In the genomic region with DNA sequence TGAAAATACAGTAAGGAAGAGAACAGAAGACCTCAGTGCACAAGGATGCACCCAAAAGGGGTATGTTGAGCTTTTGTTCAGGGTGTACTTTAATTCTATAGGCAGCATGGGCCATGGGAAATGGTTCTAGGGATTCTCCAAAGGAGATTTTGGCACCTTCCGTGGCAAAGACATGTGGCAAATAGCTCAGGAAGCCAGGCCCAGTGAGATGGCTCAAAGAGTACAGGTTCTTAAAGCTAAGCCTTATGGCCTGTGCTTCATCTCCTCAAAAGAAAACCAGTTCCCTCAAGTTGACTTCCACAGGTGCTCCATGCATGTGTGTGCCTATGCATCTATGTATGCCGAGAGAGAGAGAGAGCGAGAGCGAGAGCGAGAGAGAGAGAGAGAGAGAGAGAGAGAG, we compare ENCODE assay signal across 28 mouse cellular contexts.
"Had no signal": no experiment of that assay in that cellular context is flagged by ENCODE, and none has a peak within 500 bp of the region (broad histone marks: within the 10 kb centered on the region; RNA-seq: fewer than 3 reads in every experiment).

No protein-coding gene starts in this region.

- H3K36me3 ChIP-seq: embryonic facial prominence, embryonic 10.5 days; embryonic facial prominence, embryonic 12.5 days; embryonic facial prominence, embryonic 13.5 days; embryonic facial prominence, embryonic 15.5 days; forebrain, embryonic 10.5 days; forebrain, embryonic 12.5 days; forebrain, embryonic 15.5 days had no signal

- H3K27me3 ChIP-seq: embryonic facial prominence, embryonic 12.5 days; embryonic facial prominence, embryonic 13.5 days; embryonic facial prominence, embryonic 15.5 days; forebrain, embryonic 12.5 days; forebrain, embryonic 13.5 days; forebrain, embryonic 15.5 days had no signal

- H3K4me2 ChIP-seq: embryonic facial prominence, embryonic 12.5 days; embryonic facial prominence, embryonic 13.5 days; embryonic facial prominence, embryonic 15.5 days; forebrain, embryonic 12.5 days; forebrain, embryonic 13.5 days; forebrain, embryonic 15.5 days had no signal

- H3K9me3 ChIP-seq: embryonic facial prominence, embryonic 10.5 days; embryonic facial prominence, embryonic 12.5 days; embryonic facial prominence, embryonic 13.5 days; embryonic facial prominence, embryonic 15.5 days; forebrain, embryonic 10.5 days; forebrain, embryonic 12.5 days; forebrain, embryonic 13.5 days; forebrain, embryonic 15.5 days had no signal

- H3K27ac ChIP-seq: embryonic facial prominence, embryonic 10.5 days; embryonic facial prominence, embryonic 12.5 days; embryonic facial prominence, embryonic 13.5 days; embryonic facial prominence, embryonic 15.5 days; forebrain, embryonic 10.5 days; forebrain, embryonic 12.5 days; forebrain, embryonic 13.5 days; forebrain, embryonic 15.5 days; gastrocnemius, adult 2 months; heart, adult 2 months had no signal

- H3K4me1 ChIP-seq: embryonic facial prominence, embryonic 10.5 days; embryonic facial prominence, embryonic 12.5 days; embryonic facial prominence, embryonic 13.5 days; embryonic facial prominence, embryonic 15.5 days; forebrain, embryonic 10.5 days; forebrain, embryonic 12.5 days; forebrain, embryonic 13.5 days; forebrain, embryonic 15.5 days had no signal

- H3K4me3 ChIP-seq: embryonic facial prominence, embryonic 10.5 days; embryonic facial prominence, embryonic 12.5 days; embryonic facial prominence, embryonic 13.5 days; embryonic facial prominence, embryonic 15.5 days; erythroblast, embryonic 14.5 days; forebrain, embryonic 10.5 days; forebrain, embryonic 12.5 days; forebrain, embryonic 13.5 days; forebrain, embryonic 15.5 days; gastrocnemius, adult 2 months; heart, adult 2 months had no signal

- H3K9ac ChIP-seq: embryonic facial prominence, embryonic 12.5 days; embryonic facial prominence, embryonic 13.5 days; embryonic facial prominence, embryonic 15.5 days; forebrain, embryonic 12.5 days; forebrain, embryonic 13.5 days; forebrain, embryonic 15.5 days; forebrain, postnatal 0 days had no signal

- ATAC-seq: forebrain, embryonic 13.5 days; forebrain, embryonic 14.5 days; forebrain, embryonic 15.5 days; forebrain, embryonic 16.5 days; forebrain, postnatal 0 days had no signal

- DNase-seq: cerebellum, adult 2 months; cerebellum, adult 8-10 months; cerebellum, adult 9-10 months; cerebellum, adult 9-11 months; cerebellum, postnatal 10 days; cerebellum, postnatal 14 days; cerebellum, postnatal 25 days; cerebellum, postnatal 36 days; embryo, embryonic 11 days; forebrain, postnatal 0 days; gastrocnemius, adult 2 months; gastrocnemius, postnatal 10 days; gastrocnemius, postnatal 14 days; gastrocnemius, postnatal 25 days; gastrocnemius, postnatal 36 days; heart, adult 18-20 months; heart, adult 2 months had no signal
